Mouse (Mus musculus): Measurements from ENCODE around the gene Bet1l. TPM values are rescaled to one million over a fixed set of nuclear protein-coding genes. Genes with fewer than 3 reads are reported as not detected.

Gene Bet1l
- polyA plus RNA-seq, 1 experiment from 2014 or later, result 44.3 TPM

DNA sequence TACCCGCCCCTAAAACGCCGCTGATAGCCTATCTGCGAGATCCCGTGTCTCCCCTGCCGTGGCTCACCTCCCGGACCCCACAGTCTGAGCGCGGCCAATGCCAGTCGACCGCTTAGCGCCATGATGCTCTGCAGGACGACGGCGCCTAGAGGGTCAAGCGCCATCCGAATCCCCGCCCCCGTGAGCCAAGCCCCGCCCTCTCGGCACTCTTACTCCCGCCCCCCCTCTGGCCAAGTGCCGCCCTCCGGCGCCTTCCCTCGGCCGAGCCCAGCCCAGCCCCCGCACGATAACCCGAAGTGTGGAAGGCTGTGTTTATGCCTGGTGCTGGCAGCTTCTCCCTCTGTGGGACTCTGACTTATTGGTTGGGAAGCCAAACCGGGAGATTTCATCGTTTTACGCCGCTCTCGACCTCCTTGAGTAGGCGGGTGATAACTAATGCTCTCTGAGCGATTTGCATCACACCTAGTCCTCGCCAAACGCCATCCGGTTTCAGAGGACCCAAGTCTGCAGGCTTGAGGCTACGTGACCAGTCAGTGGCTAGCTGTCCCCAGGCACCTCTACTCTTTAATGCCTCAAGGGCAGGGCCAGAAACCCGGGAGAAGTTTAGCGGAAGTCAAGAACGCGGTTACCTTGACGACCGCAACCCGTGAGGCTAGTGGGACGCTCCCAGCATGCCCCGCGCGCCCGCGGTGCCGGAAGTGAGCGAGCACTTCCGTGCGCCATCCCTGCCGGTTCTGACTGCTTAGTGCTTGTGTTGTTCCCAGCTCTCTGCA is 24.5 kb upstream of the Bet1l start, which contains the start of the genes Psmd13 and Sirt3:
Psmd13 (plus strand) TSS at position 273 of the 773 bp plus-strand sequence.
Sirt3 (minus strand) TSS at position 614 of the 773 bp plus-strand sequence.
- Histone ChIP-seq H3K27ac (replicated peaks) (peak within 1 kb of the TSS; percentile 86), H3K27me3 (no peaks in the 10 kb centered on the region), H3K9me3 (no peaks in the 10 kb centered on the region), H3K4me3 (peak within 1 kb of the TSS; percentile 62), H3K4me1 (replicated peaks) (peaks cover 19% of the 10 kb centered on the region), H3K9ac (peak within 1 kb of the TSS; percentile 69), H3K36me3 (peaks cover 9% of the 10 kb centered on the region; the same call in 1 of the 2 replicates), H3K4me2 (peak within 1 kb of the TSS; percentile 61)
- ATAC-seq (ENCODE audit: low FRiP score, low read depth), result peak; percentile 95
- WGBS, result under 1% methylated on average over 59 of the region's 59 CpGs

- Histone ChIP-seq H3K4me3 (peak overlapping the region; percentile 62), H3K9me3 (no peaks in the 10 kb centered on the region), H3K36me3 (peaks cover 2% of the 10 kb centered on the region; the same call in 1 of the 2 replicates), H3K4me1 (replicated peaks) (peaks cover 19% of the 10 kb centered on the region), H3K4me2 (peak overlapping the region; percentile 61), H3K27ac (replicated peaks) (peak overlapping the region; percentile 86), H3K27me3 (no peaks in the 10 kb centered on the region), H3K9ac (peak overlapping the region; percentile 65)
- ATAC-seq (ENCODE audit: low FRiP score, low read depth), result no peak
- WGBS, result 26% methylated on average over 8 of the region's 8 CpGs
Measured at GRCm38 (mm10) chr7:140880865-140881515, 23.6 kb upstream of the Bet1l start.

GRCm38 (mm10) chr7:140880419-140880818 is 23.0 kb upstream of the Bet1l start:
- Histone ChIP-seq H3K27me3 (no peaks in the 10 kb centered on the region), H3K4me2 (peak overlapping the region; percentile 61), H3K9me3 (no peaks in the 10 kb centered on the region), H3K4me1 (replicated peaks) (peaks cover 19% of the 10 kb centered on the region), H3K9ac (no peak overlapping the region), H3K27ac (replicated peaks) (no peak overlapping the region), H3K36me3 (peaks cover 5% of the 10 kb centered on the region; the same call in 1 of the 2 replicates), H3K4me3 (no peak overlapping the region)
- WGBS, result 90% methylated on average over 3 of the region's 3 CpGs
- ATAC-seq (ENCODE audit: low FRiP score, low read depth), result no peak

DNA sequence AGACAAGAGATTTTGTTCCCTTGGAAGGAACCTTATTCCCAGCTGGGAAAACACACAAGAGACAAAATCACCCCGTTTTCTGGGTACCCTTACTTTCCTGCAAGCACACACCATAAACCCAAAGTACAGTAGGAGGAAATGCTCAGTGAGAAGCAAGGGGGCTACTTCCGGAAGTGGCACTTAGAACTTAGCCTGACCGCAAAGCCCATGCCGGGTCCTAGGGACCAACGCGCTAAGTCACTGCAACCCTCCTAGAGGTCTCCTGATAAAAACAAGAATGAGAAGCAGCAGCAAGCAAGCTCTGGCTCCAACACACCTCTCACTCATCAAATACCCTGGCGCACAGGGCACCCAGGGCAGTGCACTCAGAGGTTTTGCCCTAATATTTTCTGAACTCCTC is 22.0 kb upstream of the Bet1l start:
- H3K4me3 ChIP-seq, result no peak overlapping the region
- no peak overlapping the region for H3K9ac ChIP-seq
- H3K36me3 ChIP-seq, result peaks cover 5% of the 10 kb centered on the region; the same call in 1 of the 2 replicates
- H3K4me1 ChIP-seq (replicated peaks), result peaks cover 19% of the 10 kb centered on the region
- no peaks in the 10 kb centered on the region for H3K9me3 ChIP-seq
- WGBS, result 91% methylated on average over 7 of the region's 7 CpGs
- H3K27me3 ChIP-seq, result no peaks in the 10 kb centered on the region
- no peak overlapping the region for H3K4me2 ChIP-seq
- no peak for ATAC-seq (ENCODE audit: low FRiP score, low read depth)
- no peak overlapping the region for H3K27ac ChIP-seq (replicated peaks)

- Histone ChIP-seq H3K36me3 (peaks cover 5% of the 10 kb centered on the region; the same call in 1 of the 2 replicates), H3K4me3 (no peak overlapping the region), H3K4me1 (replicated peaks) (peaks cover 9% of the 10 kb centered on the region), H3K9me3 (no peaks in the 10 kb centered on the region), H3K9ac (no peak overlapping the region), H3K27ac (replicated peaks) (no peak overlapping the region), H3K27me3 (no peaks in the 10 kb centered on the region), H3K4me2 (no peak overlapping the region)
- WGBS, result 92% methylated on average over 6 of the region's 6 CpGs
- no peak for ATAC-seq (ENCODE audit: low FRiP score, low read depth)
Measured at GRCm38 (mm10) chr7:140877364-140877763, 20.0 kb upstream of the Bet1l start.

DNA sequence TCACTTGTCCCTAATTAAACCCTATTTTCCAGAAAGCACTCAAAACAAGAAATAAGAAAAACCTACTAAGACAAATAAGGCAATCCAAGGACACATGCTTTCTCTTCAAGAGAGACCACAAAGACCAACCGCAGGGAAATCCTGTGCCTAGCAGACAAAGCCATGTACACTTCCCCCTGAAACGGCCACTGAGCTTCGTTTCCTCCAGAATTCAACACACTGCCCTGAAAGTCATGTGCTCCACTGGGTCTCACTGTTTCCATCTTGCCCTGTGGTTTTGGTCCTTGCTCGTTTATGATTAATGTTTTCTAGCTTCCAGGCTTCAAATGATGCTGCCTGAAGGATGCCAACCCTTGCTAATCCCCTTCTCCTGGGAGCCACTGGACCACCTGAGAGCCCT is 16.8 kb upstream of the Bet1l start:
- no peak overlapping the region for H3K9ac ChIP-seq
- H3K9me3 ChIP-seq, result no peaks in the 10 kb centered on the region
- no peak overlapping the region for H3K4me2 ChIP-seq
- no peak for ATAC-seq (ENCODE audit: low FRiP score, low read depth)
- no peaks in the 10 kb centered on the region for H3K27me3 ChIP-seq
- H3K4me1 ChIP-seq (replicated peaks), result no peaks in the 10 kb centered on the region
- H3K36me3 ChIP-seq, result peaks cover 5% of the 10 kb centered on the region; the same call in 1 of the 2 replicates
- H3K27ac ChIP-seq (replicated peaks), result no peak overlapping the region
- no peak overlapping the region for H3K4me3 ChIP-seq
- WGBS, result 90% methylated on average over 4 of the region's 4 CpGs

- Histone ChIP-seq H3K4me2 (no peak overlapping the region), H3K36me3 (peaks cover 42% of the 10 kb centered on the region), H3K9ac (no peak overlapping the region), H3K27me3 (no peaks in the 10 kb centered on the region), H3K4me1 (replicated peaks) (peaks cover 5% of the 10 kb centered on the region; the same call in 1 of the 2 replicates), H3K27ac (replicated peaks) (no peak overlapping the region), H3K9me3 (no peaks in the 10 kb centered on the region), H3K4me3 (no peak overlapping the region)
- ATAC-seq (ENCODE audit: low FRiP score, low read depth), result no peak
- 91% methylated on average over 12 of the region's 12 CpGs for WGBS
Measured at GRCm38 (mm10) chr7:140864761-140865160, 7.4 kb upstream of the Bet1l start.

DNA sequence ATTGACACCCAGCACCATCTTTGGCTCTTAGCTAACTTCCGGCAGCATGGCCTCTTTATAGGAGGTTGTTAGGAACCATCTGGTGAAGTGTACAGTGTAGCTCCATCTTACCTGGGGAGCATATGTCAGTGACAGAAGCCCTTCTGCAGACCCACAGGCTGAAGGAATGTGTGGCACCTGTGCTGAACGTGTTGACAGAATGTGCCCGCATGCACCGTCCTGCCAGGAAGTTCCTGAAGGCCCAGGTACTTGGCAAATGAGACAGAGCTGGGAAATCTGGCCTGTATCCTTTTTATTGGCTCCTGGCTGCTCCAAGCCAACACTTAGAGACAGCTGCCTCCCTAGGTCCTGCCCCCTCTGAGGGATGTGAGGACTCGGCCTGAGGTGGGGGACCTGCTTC is 3.4 kb upstream of the Bet1l start:
- Histone ChIP-seq H3K36me3 (peaks cover 46% of the 10 kb centered on the region), H3K9me3 (no peaks in the 10 kb centered on the region), H3K4me3 (no peak overlapping the region), H3K9ac (no peak overlapping the region), H3K27me3 (no peaks in the 10 kb centered on the region), H3K4me1 (replicated peaks) (peaks cover 27% of the 10 kb centered on the region), H3K4me2 (no peak overlapping the region), H3K27ac (replicated peaks) (no peak overlapping the region)
- no peak for ATAC-seq (ENCODE audit: low FRiP score, low read depth)
- 94% methylated on average over 5 of the region's 5 CpGs for WGBS

- Histone ChIP-seq H3K9ac (no peak overlapping the region), H3K36me3 (peaks cover 46% of the 10 kb centered on the region), H3K4me2 (no peak overlapping the region), H3K27ac (replicated peaks) (no peak overlapping the region), H3K4me3 (no peak overlapping the region), H3K4me1 (replicated peaks) (peaks cover 34% of the 10 kb centered on the region), H3K9me3 (no peaks in the 10 kb centered on the region), H3K27me3 (no peaks in the 10 kb centered on the region)
- no peak for ATAC-seq (ENCODE audit: low FRiP score, low read depth)
- 68% methylated on average over 6 of the region's 6 CpGs for WGBS
Measured at GRCm38 (mm10) chr7:140859997-140860396, 2.6 kb upstream of the Bet1l start.

GRCm38 (mm10) chr7:140858746-140859145 is 1.4 kb upstream of the Bet1l start:
- 95% methylated on average over 8 of the region's 8 CpGs for WGBS
- H3K36me3 ChIP-seq, result peaks cover 46% of the 10 kb centered on the region
- no peaks in the 10 kb centered on the region for H3K9me3 ChIP-seq
- peaks cover 36% of the 10 kb centered on the region for H3K4me1 ChIP-seq (replicated peaks)
- no peak overlapping the region for H3K27ac ChIP-seq (replicated peaks)
- no peaks in the 10 kb centered on the region for H3K27me3 ChIP-seq
- peak overlapping the region; percentile 80 for H3K4me2 ChIP-seq
- no peak for ATAC-seq (ENCODE audit: low FRiP score, low read depth)
- peak overlapping the region; percentile 90 for H3K9ac ChIP-seq
- H3K4me3 ChIP-seq, result peak overlapping the region; percentile 90

DNA sequence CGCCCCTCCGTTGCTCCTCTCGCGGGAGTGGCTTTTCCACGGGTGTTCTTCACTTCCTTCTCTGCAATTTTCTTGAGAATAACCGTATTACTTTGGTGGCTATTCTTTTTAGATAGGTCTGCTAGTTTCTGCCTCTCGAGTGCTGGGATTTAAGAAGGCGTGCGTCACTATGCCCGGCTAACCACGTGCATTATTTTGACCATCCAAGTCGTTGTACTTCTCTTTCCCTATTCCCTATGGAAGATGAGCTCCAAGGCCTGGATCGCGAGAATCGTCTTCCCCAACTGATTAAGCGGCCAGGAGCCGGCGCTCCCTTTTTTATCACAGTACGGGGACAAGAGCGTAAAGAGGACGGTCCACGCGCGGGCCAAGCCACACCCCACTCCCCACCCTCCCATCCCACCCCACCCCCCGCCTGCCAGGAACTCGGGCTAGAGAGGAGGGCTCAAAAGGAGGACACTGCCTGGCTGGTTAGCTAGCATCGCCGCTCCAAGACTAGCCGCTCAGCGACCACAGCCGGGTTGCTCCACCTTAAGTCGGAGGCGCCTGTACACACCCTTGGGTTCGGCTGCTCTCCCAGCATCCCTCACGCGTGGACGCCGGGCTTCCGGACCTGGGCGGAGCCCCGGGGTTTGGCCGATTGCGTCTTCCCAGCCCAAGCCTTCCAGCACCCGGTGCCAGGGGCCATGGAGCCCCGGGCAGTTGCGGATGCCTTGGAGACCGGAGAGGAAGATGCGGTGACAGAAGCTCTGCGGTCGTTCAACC is 410 bp downstream of the Bet1l start, which contains the start of gene Ric8a:
Ric8a (plus strand) TSS at position 173 of the 765 bp plus-strand sequence.
- Histone ChIP-seq H3K36me3 (peaks cover 44% of the 10 kb centered on the region), H3K9me3 (no peaks in the 10 kb centered on the region), H3K4me3 (peak within 1 kb of the TSS; percentile 90), H3K4me2 (peak within 1 kb of the TSS; percentile 80), H3K27me3 (no peaks in the 10 kb centered on the region), H3K4me1 (replicated peaks) (peaks cover 36% of the 10 kb centered on the region), H3K27ac (replicated peaks) (peak within 1 kb of the TSS; percentile 93), H3K9ac (peak within 1 kb of the TSS; percentile 90)
- WGBS, result under 1% methylated on average over 50 of the region's 50 CpGs
- peak; percentile 77 for ATAC-seq (ENCODE audit: low FRiP score, low read depth)
